Mouse (Mus musculus) telencephalon, adult 2 months (tissue): Measurements from ENCODE around the gene Kctd20.

Source experiments
- DNase-seq: peaks from one replicate; pipeline ENCODE4 v3.0.0-alpha.2; 2011; ENCODE audit warnings: low read depth, low spot score

Kctd20 gene

GRCm38 (mm10) chr17:28931436-28932211 is 20.1 kb upstream of the Kctd20 start:
- DNase-seq = no peak

GRCm38 (mm10) chr17:28932274-28932673 is 19.5 kb upstream of the Kctd20 start:
- DNase-seq = no peak

GRCm38 (mm10) chr17:28934120-28934916 is 17.4 kb upstream of the Kctd20 start:
- no peak for DNase-seq

GRCm38 (mm10) chr17:28936133-28936532 is 15.6 kb upstream of the Kctd20 start:
- DNase-seq = no peak

- no peak for DNase-seq
Measured at GRCm38 (mm10) chr17:28936622-28937345, 15.0 kb upstream of the Kctd20 start.

GRCm38 (mm10) chr17:28940776-28941555 is 10.8 kb upstream of the Kctd20 start:
- no peak for DNase-seq

GRCm38 (mm10) chr17:28942101-28942500 is 9.6 kb upstream of the Kctd20 start:
- DNase-seq = no peak

GRCm38 (mm10) chr17:28943740-28944139 is 8.0 kb upstream of the Kctd20 start, which contains the start of gene Pxt1:
Pxt1 (minus strand) TSS chr17:28943840.
- no peak for DNase-seq

- no peak for DNase-seq
Measured at GRCm38 (mm10) chr17:28944481-28944880, 7.3 kb upstream of the Kctd20 start.

- no peak for DNase-seq
Measured at GRCm38 (mm10) chr17:28947011-28947939, 4.5 kb upstream of the Kctd20 start.

GRCm38 (mm10) chr17:28948661-28949060 is 3.1 kb upstream of the Kctd20 start:
- no peak for DNase-seq

GRCm38 (mm10) chr17:28950751-28951150 is 999 bp upstream of the Kctd20 start:
- no peak for DNase-seq

GRCm38 (mm10) chr17:28953251-28953650 is 1.5 kb downstream of the Kctd20 start:
- DNase-seq = no peak

GRCm38 (mm10) chr17:28954416-28954815 is 2.7 kb downstream of the Kctd20 start:
- DNase-seq = no peak

GRCm38 (mm10) chr17:28960597-28960996 is 8.8 kb downstream of the Kctd20 start:
- no peak for DNase-seq

GRCm38 (mm10) chr17:28961596-28961995 is 9.8 kb downstream of the Kctd20 start:
- DNase-seq = no peak

GRCm38 (mm10) chr17:28967021-28967610 is 15.4 kb downstream of the Kctd20 start:
- no peak for DNase-seq

GRCm38 (mm10) chr17:28970122-28970521 is 18.4 kb downstream of the Kctd20 start:
- no peak for DNase-seq

GRCm38 (mm10) chr17:28979091-28979490 is 27.3 kb downstream of the Kctd20 start:
- no peak for DNase-seq

GRCm38 (mm10) chr17:28981081-28981480 is 29.3 kb downstream of the Kctd20 start:
- DNase-seq = no peak
